Mouse (Mus musculus): Measurements from ENCODE around the gene Mrm1. TPM values are rescaled to one million over a fixed set of nuclear protein-coding genes. Genes with fewer than 3 reads are reported as not detected.

Mrm1 gene
- polyA plus RNA-seq, 1 experiment = 4.2 TPM

DNA sequence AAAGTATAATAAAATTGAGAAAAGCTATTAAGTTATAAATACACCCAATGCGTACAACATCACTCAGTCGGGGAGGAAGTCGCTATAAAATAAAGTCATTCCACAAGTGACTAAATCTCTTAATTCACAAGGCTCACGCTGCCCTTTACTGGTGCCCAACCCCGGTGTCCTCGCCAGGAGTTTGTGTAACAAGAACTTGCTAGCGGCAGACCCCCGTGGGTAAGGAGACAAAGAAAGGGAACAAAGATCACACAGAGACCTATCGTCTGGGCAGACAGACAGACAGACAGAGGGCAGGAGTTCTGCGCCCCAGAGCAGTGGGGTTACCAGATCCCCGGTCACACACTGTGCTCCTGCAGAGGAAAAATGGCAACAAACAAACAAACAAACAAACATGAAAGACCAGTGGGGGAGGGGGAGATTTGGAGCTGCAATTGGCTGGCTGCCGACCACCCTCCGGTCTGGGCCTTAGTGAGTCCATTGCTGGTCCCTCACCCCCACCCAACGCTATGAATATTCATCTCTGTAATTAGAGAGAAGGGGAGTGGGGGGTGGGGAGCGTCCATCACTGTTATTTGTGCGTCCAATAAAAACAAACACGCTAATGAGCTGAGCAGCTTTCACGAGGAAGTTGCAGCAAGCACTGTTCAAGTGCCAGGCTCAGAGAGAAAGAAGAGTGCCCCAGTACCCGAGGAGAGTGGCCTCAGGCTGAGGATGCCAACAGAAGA is 39.0 kb downstream of the Mrm1 start:
- Histone ChIP-seq H3K4me1 (ENCODE audit: control insufficient read depth, insufficient read depth, low read length) (peaks cover 9% of the 10 kb centered on the region), H3K4me3 (ENCODE audit: control insufficient read depth, low read depth, low read length) (0 out of 2 replicates have a peak overlapping the region, but pooled peaks have one; percentile 4), H3K27ac (ENCODE audit: control insufficient read depth, insufficient read depth, low read depth, low read length) (no peak overlapping the region), H3K36me3 (ENCODE audit: control insufficient read depth, insufficient read depth, low read length) (no peaks in the 10 kb centered on the region), H3K27me3 (ENCODE audit: control insufficient read depth, insufficient read depth, low read length) (no peaks in the 10 kb centered on the region)
- TF ChIP-seq POLR2A (IDR thresholded peaks at IDR 0.05; ENCODE audit: control insufficient read depth, low read depth, low read length) (no peak), CTCF (IDR thresholded peaks at IDR 0.05; ENCODE audit: control insufficient read depth, insufficient read depth, insufficient replicate concordance, low read depth, low read length) (no peak)

DNA sequence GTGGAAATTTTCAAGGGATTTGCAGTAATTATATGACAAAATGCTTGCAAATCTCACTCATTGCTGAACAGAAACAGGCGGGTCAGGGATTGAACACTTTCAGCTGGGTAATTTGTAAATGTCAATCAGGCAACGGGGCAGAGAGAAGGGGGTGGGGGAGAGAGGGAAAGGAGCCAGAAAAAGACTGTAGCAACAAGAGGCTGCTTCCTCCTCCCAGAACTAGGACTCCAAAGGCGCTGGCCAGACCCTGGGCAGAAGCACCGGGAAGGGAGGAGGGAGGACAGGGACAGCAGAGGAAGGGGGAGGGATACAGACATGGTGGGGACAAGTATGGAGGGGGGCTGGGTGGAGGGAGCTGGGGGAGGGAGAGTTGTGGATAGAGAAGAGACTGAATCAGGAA is 43.8 kb downstream of the Mrm1 start:
- TF ChIP-seq CTCF (IDR thresholded peaks at IDR 0.05; ENCODE audit: control insufficient read depth, insufficient read depth, insufficient replicate concordance, low read depth, low read length) = no peak
- TF ChIP-seq POLR2A (IDR thresholded peaks at IDR 0.05; ENCODE audit: control insufficient read depth, low read depth, low read length) = no peak
- Histone ChIP-seq H3K36me3 (ENCODE audit: control insufficient read depth, insufficient read depth, low read length) (no peaks in the 10 kb centered on the region), H3K4me1 (ENCODE audit: control insufficient read depth, insufficient read depth, low read length) (peaks cover 4% of the 10 kb centered on the region), H3K4me3 (ENCODE audit: control insufficient read depth, low read depth, low read length) (no peak overlapping the region), H3K27ac (ENCODE audit: control insufficient read depth, insufficient read depth, low read depth, low read length) (no peak overlapping the region), H3K27me3 (ENCODE audit: control insufficient read depth, insufficient read depth, low read length) (no peaks in the 10 kb centered on the region)

DNA sequence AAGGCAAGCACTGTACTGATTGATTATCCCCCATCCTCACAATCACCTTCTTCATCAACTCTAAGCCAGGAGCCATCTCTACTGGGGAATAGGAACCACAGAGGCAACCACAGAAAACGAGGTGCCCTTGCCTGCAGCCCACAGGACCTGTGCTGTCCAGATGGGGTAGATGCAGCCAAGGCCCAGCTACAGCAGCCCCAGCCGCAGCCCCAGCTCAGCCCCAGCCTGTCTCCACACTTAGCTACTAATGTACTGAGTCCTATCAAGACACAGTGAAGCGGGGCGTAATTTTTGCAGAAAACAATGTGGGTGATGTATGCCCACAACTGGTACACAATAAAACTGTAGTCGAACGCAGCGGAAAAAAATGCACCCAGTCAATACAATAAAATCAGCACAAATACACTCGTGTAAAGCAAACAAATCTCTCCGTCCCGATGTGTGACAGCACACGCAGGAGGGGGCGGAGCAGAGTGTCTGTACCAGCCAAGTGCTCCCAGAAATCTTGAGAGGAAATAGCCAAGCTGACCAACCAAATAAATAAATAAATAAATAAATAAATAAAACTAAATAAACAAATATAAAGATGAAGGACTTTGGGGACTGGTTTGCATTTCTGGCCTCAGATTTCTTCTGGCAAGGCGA is 44.3 kb downstream of the Mrm1 start:
- TF ChIP-seq CTCF (IDR thresholded peaks at IDR 0.05; ENCODE audit: control insufficient read depth, insufficient read depth, insufficient replicate concordance, low read depth, low read length) (no peak), POLR2A (IDR thresholded peaks at IDR 0.05; ENCODE audit: control insufficient read depth, low read depth, low read length) (no peak)
- Histone ChIP-seq H3K4me3 (ENCODE audit: control insufficient read depth, low read depth, low read length) (no peak overlapping the region), H3K36me3 (ENCODE audit: control insufficient read depth, insufficient read depth, low read length) (no peaks in the 10 kb centered on the region), H3K27ac (ENCODE audit: control insufficient read depth, insufficient read depth, low read depth, low read length) (no peak overlapping the region), H3K27me3 (ENCODE audit: control insufficient read depth, insufficient read depth, low read length) (no peaks in the 10 kb centered on the region), H3K4me1 (ENCODE audit: control insufficient read depth, insufficient read depth, low read length) (no peaks in the 10 kb centered on the region; the same call in 1 of the 2 replicates)

DNA sequence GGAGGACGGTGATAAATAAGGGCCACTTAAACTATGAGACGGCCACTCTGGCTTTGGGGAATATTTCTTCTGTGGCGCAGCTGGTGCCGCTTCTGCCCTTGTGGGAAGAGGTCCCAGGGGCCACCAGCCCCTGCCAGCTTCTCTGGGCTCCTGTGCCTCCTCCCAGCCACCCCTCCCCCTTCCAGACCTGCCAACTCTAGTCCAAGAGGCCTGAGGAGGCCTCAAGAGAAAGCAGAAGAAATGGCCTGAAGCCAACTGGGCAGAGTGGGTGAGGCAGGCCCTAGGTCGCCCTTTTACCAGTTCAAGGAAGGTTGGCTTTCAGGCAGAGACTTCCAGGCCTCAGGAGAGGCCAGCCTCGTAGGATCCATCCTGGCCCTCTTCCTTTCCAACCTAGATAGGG is 51.4 kb downstream of the Mrm1 start:
- TF ChIP-seq POLR2A (IDR thresholded peaks at IDR 0.05; ENCODE audit: control insufficient read depth, low read depth, low read length) (no peak), CTCF (IDR thresholded peaks at IDR 0.05; ENCODE audit: control insufficient read depth, insufficient read depth, insufficient replicate concordance, low read depth, low read length) (no peak)
- H3K4me3 ChIP-seq (ENCODE audit: control insufficient read depth, low read depth, low read length) = no peak overlapping the region
- no peak overlapping the region for H3K27ac ChIP-seq (ENCODE audit: control insufficient read depth, insufficient read depth, low read depth, low read length)
- no peaks in the 10 kb centered on the region for H3K36me3 ChIP-seq (ENCODE audit: control insufficient read depth, insufficient read depth, low read length)
- H3K4me1 ChIP-seq (ENCODE audit: control insufficient read depth, insufficient read depth, low read length) = no peaks in the 10 kb centered on the region
- no peaks in the 10 kb centered on the region for H3K27me3 ChIP-seq (ENCODE audit: control insufficient read depth, insufficient read depth, low read length)

DNA sequence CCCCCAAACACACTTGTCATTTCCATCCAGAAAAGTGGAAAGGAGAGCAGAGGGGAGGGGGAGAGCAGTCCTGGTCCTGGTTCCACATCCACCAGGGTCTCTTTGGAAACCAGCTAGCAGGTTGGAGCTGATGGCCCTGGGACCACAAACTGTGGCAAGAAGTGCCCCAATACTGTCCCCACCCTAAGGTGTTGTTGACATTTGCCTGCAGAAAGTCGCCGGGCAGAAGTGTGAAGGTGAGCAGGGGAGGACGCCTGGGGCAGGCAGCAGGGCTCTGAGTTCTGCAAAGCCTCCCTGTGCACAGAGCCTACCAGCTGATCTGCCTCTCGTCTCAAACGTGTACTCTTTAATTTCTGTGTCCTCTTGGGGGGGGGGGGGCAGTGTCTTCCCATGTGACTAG is 54.2 kb downstream of the Mrm1 start:
- Histone ChIP-seq H3K4me3 (ENCODE audit: control insufficient read depth, low read depth, low read length) (no peak overlapping the region), H3K27ac (ENCODE audit: control insufficient read depth, insufficient read depth, low read depth, low read length) (no peak overlapping the region), H3K4me1 (ENCODE audit: control insufficient read depth, insufficient read depth, low read length) (no peaks in the 10 kb centered on the region), H3K36me3 (ENCODE audit: control insufficient read depth, insufficient read depth, low read length) (no peaks in the 10 kb centered on the region), H3K27me3 (ENCODE audit: control insufficient read depth, insufficient read depth, low read length) (no peaks in the 10 kb centered on the region)
- TF ChIP-seq CTCF (IDR thresholded peaks at IDR 0.05; ENCODE audit: control insufficient read depth, insufficient read depth, insufficient replicate concordance, low read depth, low read length) (no peak), POLR2A (IDR thresholded peaks at IDR 0.05; ENCODE audit: control insufficient read depth, low read depth, low read length) (no peak)

DNA sequence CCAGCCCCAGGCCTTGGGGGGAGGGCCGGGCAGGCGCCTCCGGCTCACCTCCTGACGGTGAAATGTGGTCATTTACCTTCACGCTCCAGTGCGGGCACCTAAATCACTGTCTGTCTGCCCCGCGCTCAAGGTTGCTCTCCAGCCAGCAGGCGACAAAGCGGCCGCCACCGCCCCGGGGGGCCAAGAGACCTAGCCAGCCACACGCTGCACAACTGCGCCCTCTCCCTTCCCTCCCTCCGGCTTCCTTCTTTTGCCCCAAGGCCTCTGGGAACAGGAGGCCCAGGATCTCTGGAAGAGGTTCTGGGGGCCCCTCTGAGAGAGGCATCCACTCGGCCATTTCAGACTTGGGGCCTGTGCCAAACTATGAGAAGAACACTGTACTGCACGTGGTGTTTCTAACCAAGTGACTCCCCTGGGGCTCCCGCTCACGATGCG is 54.8 kb downstream of the Mrm1 start:
- H3K27ac ChIP-seq (ENCODE audit: control insufficient read depth, insufficient read depth, low read depth, low read length) = no peak overlapping the region
- no peak for TF ChIP-seq CTCF (IDR thresholded peaks at IDR 0.05; ENCODE audit: control insufficient read depth, insufficient read depth, insufficient replicate concordance, low read depth, low read length)
- TF ChIP-seq POLR2A (IDR thresholded peaks at IDR 0.05; ENCODE audit: control insufficient read depth, low read depth, low read length) = no peak
- H3K4me1 ChIP-seq (ENCODE audit: control insufficient read depth, insufficient read depth, low read length) = no peaks in the 10 kb centered on the region
- H3K36me3 ChIP-seq (ENCODE audit: control insufficient read depth, insufficient read depth, low read length) = no peaks in the 10 kb centered on the region
- peak overlapping the region; percentile 6; the same call in 1 of the 2 replicates for H3K4me3 ChIP-seq (ENCODE audit: control insufficient read depth, low read depth, low read length)
- no peaks in the 10 kb centered on the region for H3K27me3 ChIP-seq (ENCODE audit: control insufficient read depth, insufficient read depth, low read length)

DNA sequence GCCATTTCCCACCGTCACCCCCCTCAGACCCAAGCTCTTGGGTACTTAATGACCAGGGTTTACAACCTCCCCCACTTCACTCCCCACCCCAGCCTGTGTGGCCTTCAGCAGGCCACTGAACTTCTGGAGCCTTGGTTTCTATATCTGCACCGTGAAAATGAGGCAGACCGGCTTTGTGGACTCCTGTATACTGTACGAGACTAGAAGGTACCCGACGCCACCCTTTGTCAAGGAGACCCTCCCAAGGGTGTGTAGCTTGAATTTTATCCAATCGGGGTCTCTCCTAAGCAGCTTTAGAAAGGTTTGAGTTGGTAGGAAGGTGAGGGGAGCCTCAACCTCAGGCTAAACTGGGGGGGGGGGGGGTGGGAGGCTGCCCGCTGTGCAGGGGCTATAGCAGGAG is 55.2 kb downstream of the Mrm1 start:
- H3K4me1 ChIP-seq (ENCODE audit: control insufficient read depth, insufficient read depth, low read length) = no peaks in the 10 kb centered on the region
- H3K27me3 ChIP-seq (ENCODE audit: control insufficient read depth, insufficient read depth, low read length) = no peaks in the 10 kb centered on the region
- TF ChIP-seq CTCF (IDR thresholded peaks at IDR 0.05; ENCODE audit: control insufficient read depth, insufficient read depth, insufficient replicate concordance, low read depth, low read length) (no peak), POLR2A (IDR thresholded peaks at IDR 0.05; ENCODE audit: control insufficient read depth, low read depth, low read length) (no peak)
- no peak overlapping the region for H3K27ac ChIP-seq (ENCODE audit: control insufficient read depth, insufficient read depth, low read depth, low read length)
- H3K4me3 ChIP-seq (ENCODE audit: control insufficient read depth, low read depth, low read length) = no peak overlapping the region
- no peaks in the 10 kb centered on the region for H3K36me3 ChIP-seq (ENCODE audit: control insufficient read depth, insufficient read depth, low read length)

Other genes starting within 250 kb of the Mrm1 start
- gene Dhrs11, start 9.5 kb upstream of the Mrm1 start, polyA plus RNA-seq (2012; rRNA removed) = 34.0 and 35.2 TPM in 2 replicates
- gene Ggnbp2, start 51.3 kb upstream of the Mrm1 start, polyA plus RNA-seq (2012; rRNA removed) = 274 and 308 TPM in 2 replicates
- 24.5 and 24.7 TPM in 2 replicates for gene Myo19, start 60.6 kb upstream of the Mrm1 start, polyA plus RNA-seq (2012; rRNA removed)
- gene Pigw, start 60.8 kb upstream of the Mrm1 start, polyA plus RNA-seq (2012; rRNA removed) = 1.9 and 2.9 TPM in 2 replicates
- gene Znhit3, start 96.9 kb upstream of the Mrm1 start, polyA plus RNA-seq (2012; rRNA removed) = 44.6 and 45.3 TPM in 2 replicates
- gene Car4, start 138.3 kb upstream of the Mrm1 start, polyA plus RNA-seq (2012; rRNA removed) = 2.4 and 4.0 TPM in 2 replicates

Measured in testis, adult 2 months (tissue).